Mouse (Mus musculus): ENCODE results near the gene Gm48551. TPM values are rescaled to one million over a fixed set of nuclear protein-coding genes. Genes with fewer than 3 reads are reported as not detected.
A peak's percentile ranks its signal among the peaks of the same experiment; 100 is the strongest.

Gene Gm48551
- polyA plus RNA-seq, 1 experiment: 2.1 TPM

DNA sequence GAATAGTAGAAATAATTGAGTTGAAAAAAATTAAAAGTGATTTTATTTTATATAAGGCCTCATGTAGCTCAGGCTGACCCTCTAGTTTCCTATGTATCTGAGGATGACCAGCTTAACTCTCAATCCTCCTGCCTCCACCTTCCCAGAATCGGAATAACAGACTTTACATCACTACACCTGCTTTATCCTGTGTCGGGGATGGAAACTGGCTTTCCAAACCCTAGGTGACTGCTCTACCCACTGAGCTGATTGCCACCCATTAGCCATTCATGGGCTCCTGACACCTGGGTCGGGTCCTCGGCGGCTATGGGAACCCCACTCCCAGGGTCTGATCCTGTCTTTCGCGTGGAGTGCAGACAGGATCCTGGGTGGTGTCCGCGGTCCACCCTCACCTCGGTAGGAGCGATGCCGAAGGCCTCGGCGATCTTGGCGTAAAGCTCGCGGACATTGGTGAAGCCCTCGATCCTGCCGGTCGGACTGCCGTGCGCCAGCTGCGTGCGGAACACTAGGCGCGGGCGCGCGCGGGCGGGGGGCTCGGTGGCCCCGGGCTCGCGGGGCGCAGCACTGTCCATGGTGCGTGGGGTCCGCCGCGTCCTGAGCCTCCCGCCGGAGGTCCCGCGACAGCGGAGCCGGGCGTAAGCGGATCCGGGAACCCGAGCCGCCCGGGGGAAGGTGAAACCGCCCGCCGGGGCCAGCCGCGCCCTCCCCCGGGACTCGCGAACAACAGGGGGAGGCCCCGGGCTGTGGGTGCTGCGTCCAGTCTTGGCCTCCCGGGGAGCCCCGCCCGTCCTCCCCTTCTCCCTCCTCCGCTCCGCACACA is 41.4 kb upstream of the Gm48551 start, which contains the start of gene Gipc3:
Gipc3 (minus strand) TSS at position 581 of the 820 bp plus-strand sequence.
- 4% methylated on average over 66 of the region's 67 CpGs for WGBS
- Histone ChIP-seq H3K27me3 (replicated peaks; ENCODE audit: control insufficient read depth, insufficient read depth, low read length) (no peaks in the 10 kb centered on the region), H3K36me3 (ENCODE audit: control insufficient read depth, insufficient read depth, low read length) (no peaks in the 10 kb centered on the region), H3K4me1 (ENCODE audit: control insufficient read depth, insufficient read depth, low read length) (peaks cover 5% of the 10 kb centered on the region; the same call in 1 of the 2 replicates), H3K4me3 (ENCODE audit: insufficient read depth, low read depth, low read length) (peak within 1 kb of the TSS; percentile 55), H3K27ac (ENCODE audit: insufficient read depth, low read depth, low read length) (no peak within 1 kb of the TSS)
- no peak for TF ChIP-seq POLR2A (IDR thresholded peaks at IDR 0.05; ENCODE audit: low read depth, low read length)
- no peak for TF ChIP-seq CTCF (conservative IDR thresholded peaks at IDR 0.05; ENCODE audit: insufficient read depth, insufficient read length, low read depth, low read length)
- DNase-seq: no peak

DNA sequence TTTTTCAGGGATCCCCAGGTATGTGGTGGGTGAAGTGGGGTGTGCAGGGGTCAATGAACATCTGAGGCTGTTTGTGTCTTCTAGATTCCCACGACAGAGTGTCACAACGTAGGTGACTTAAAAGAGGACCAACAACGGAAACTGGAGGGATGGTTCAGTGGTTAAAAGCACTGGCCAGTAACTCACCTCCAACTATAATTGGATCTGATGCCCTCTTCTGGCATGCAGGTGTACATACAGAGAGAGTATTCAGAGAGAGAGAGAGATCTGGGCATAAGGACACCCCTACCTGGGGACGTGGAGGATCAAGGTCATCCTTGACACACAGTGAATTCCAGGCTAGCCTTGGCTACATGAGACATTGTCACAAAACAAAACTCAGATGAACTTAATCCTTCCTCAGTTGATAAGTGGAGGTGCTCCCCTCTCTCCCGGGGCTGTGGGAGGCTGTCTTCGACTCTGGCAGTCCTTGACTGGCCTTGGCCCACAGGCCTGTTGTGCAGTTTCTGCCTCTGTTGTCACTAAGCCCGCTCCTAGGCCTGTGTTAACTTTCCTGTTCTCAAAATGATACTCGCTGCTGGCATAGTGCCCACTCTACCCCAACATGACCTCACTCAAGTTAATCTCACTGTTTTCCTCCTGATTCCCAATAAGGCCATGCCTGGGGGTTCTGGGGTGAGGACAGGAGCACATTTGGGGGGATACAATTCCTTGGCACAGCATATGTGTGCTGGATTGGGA is 39.7 kb upstream of the Gm48551 start:
- no peaks in the 10 kb centered on the region for H3K36me3 ChIP-seq (ENCODE audit: control insufficient read depth, insufficient read depth, low read length)
- DNase-seq: peak; percentile 49
- 39% methylated on average over 8 of the region's 8 CpGs for WGBS
- no peak overlapping the region for H3K4me3 ChIP-seq (ENCODE audit: insufficient read depth, low read depth, low read length)
- peaks cover 8% of the 10 kb centered on the region; the same call in 1 of the 2 replicates for H3K4me1 ChIP-seq (ENCODE audit: control insufficient read depth, insufficient read depth, low read length)
- TF ChIP-seq POLR2A (IDR thresholded peaks at IDR 0.05; ENCODE audit: low read depth, low read length): no peak
- 0 out of 2 replicates have a peak, but pooled peaks have one; percentile 9 for TF ChIP-seq CTCF (conservative IDR thresholded peaks at IDR 0.05; ENCODE audit: insufficient read depth, insufficient read length, low read depth, low read length)
- H3K27me3 ChIP-seq (replicated peaks; ENCODE audit: control insufficient read depth, insufficient read depth, low read length): no peaks in the 10 kb centered on the region
- H3K27ac ChIP-seq (ENCODE audit: insufficient read depth, low read depth, low read length): no peak overlapping the region

DNA sequence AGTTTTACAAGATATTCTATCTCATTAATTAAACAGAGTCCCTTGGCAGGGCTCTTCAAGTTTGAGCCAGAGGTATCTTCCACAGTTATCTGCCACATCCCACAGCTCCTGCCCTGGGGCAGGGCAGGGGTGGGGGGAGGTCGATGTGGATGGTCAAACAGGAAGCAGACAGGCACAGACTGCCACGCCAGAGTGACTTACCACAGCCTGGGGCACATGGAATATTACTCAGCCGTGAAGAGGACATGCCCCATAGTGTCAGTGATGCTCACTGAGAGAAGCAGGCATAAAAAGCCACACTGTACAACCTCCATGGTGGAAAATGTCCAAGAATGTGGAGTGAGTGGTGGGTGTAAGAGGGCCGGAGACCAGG is 39.1 kb upstream of the Gm48551 start:
- DNase-seq: no peak
- TF ChIP-seq POLR2A (IDR thresholded peaks at IDR 0.05; ENCODE audit: low read depth, low read length): no peak
- TF ChIP-seq CTCF (conservative IDR thresholded peaks at IDR 0.05; ENCODE audit: insufficient read depth, insufficient read length, low read depth, low read length): no peak
- H3K27ac ChIP-seq (ENCODE audit: insufficient read depth, low read depth, low read length): no peak overlapping the region
- WGBS: 69% methylated on average over 4 of the region's 4 CpGs
- H3K4me3 ChIP-seq (ENCODE audit: insufficient read depth, low read depth, low read length): no peak overlapping the region
- no peaks in the 10 kb centered on the region for H3K27me3 ChIP-seq (replicated peaks; ENCODE audit: control insufficient read depth, insufficient read depth, low read length)
- no peaks in the 10 kb centered on the region for H3K36me3 ChIP-seq (ENCODE audit: control insufficient read depth, insufficient read depth, low read length)
- peaks cover 10% of the 10 kb centered on the region; the same call in 1 of the 2 replicates for H3K4me1 ChIP-seq (ENCODE audit: control insufficient read depth, insufficient read depth, low read length)

DNA sequence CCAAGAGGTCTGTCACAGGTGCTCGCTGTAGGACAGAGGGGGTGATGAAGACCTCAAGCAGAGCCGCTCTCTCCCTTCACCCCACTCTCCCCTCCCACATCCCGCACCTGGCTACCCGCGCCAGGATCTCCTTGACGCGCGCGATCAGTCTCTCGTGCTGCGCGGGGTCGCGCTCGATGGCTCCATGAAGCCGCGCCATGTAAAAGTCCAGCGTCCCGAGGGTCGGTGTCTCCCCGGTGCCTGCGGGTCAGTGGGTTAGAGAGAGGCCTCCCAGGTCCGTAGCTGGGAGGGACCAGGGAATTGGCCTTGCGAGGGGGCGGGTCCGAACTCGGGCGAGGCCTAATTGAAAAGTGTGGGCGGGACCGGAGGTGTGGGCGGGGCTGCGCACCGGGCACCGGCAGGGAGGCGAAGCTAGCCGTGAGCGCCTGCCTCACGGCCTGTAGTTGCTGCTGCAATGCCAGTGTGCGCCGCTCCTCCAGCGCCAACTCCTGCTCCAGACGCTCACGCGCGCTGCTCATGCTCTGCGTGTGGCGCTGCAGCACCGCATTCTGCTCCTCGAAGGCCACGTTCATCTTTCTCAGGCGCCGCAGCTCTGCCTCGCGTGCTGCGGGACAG is 37.7 kb upstream of the Gm48551 start:
- Histone ChIP-seq H3K4me1 (ENCODE audit: control insufficient read depth, insufficient read depth, low read length) (peaks cover 10% of the 10 kb centered on the region; the same call in 1 of the 2 replicates), H3K4me3 (ENCODE audit: insufficient read depth, low read depth, low read length) (peak overlapping the region; percentile 20; the same call in 1 of the 2 replicates), H3K27me3 (replicated peaks; ENCODE audit: control insufficient read depth, insufficient read depth, low read length) (no peaks in the 10 kb centered on the region), H3K36me3 (ENCODE audit: control insufficient read depth, insufficient read depth, low read length) (no peaks in the 10 kb centered on the region), H3K27ac (ENCODE audit: insufficient read depth, low read depth, low read length) (0 out of 2 replicates have a peak overlapping the region, but pooled peaks have one; percentile 6)
- 22% methylated on average over 55 of the region's 55 CpGs for WGBS
- TF ChIP-seq CTCF (conservative IDR thresholded peaks at IDR 0.05; ENCODE audit: insufficient read depth, insufficient read length, low read depth, low read length) (no peak; the same call in 1 of the 2 replicates), POLR2A (IDR thresholded peaks at IDR 0.05; ENCODE audit: low read depth, low read length) (peak; percentile 39)
- peak; percentile 87 for DNase-seq

DNA sequence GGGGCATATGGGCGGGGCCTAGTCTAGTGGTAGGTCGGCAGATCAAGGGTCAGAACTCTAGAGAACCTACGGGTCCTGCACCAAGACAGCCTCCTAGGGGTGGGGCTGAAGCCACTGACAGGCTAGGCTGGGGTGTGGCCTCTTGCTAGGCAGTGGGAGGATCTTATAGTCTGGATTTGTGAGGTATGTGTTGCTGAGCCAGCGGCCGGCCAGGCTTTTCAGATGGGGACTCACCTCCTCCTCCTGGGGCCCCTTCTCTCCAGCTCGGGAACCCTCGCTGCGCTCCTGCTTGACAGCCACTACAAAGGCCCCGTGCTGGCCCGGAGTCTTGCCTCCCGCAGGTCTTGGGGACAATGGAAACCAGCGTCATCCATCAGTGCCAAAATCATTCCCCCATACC is 35.1 kb upstream of the Gm48551 start:
- no peak for TF ChIP-seq CTCF (conservative IDR thresholded peaks at IDR 0.05; ENCODE audit: insufficient read depth, insufficient read length, low read depth, low read length)
- no peak for TF ChIP-seq POLR2A (IDR thresholded peaks at IDR 0.05; ENCODE audit: low read depth, low read length)
- DNase-seq: peak; percentile 82
- no peaks in the 10 kb centered on the region for H3K36me3 ChIP-seq (ENCODE audit: control insufficient read depth, insufficient read depth, low read length)
- H3K4me1 ChIP-seq (ENCODE audit: control insufficient read depth, insufficient read depth, low read length): peaks cover 10% of the 10 kb centered on the region; the same call in 1 of the 2 replicates
- peak overlapping the region; percentile 95 for H3K4me3 ChIP-seq (ENCODE audit: insufficient read depth, low read depth, low read length)
- H3K27me3 ChIP-seq (replicated peaks; ENCODE audit: control insufficient read depth, insufficient read depth, low read length): no peaks in the 10 kb centered on the region
- no peak overlapping the region for H3K27ac ChIP-seq (ENCODE audit: insufficient read depth, low read depth, low read length)
- 9% methylated on average over 12 of the region's 12 CpGs for WGBS

DNA sequence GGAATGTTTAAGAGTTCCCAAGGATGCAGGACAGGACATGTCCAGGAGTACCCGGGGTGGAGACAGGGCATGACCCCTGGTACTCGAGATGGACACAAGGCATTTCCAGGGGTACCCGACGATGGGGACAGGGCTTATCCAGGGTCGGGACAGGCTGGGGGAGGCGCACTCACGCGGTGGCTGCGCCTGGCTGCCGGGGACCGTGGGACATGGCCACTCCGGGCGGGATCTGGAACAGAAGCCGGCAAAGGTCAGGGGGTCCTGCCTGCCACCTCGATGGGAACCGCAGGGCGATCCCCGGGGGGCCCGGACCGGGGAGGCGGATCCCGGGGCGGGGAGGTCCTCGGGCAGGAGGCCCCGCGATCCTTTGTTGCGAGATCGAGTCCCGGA is 34.3 kb upstream of the Gm48551 start:
- Histone ChIP-seq H3K27ac (ENCODE audit: insufficient read depth, low read depth, low read length) (peak overlapping the region; percentile 62), H3K4me3 (ENCODE audit: insufficient read depth, low read depth, low read length) (peak overlapping the region; percentile 95), H3K36me3 (ENCODE audit: control insufficient read depth, insufficient read depth, low read length) (no peaks in the 10 kb centered on the region), H3K4me1 (ENCODE audit: control insufficient read depth, insufficient read depth, low read length) (peaks cover 10% of the 10 kb centered on the region; the same call in 1 of the 2 replicates), H3K27me3 (replicated peaks; ENCODE audit: control insufficient read depth, insufficient read depth, low read length) (no peaks in the 10 kb centered on the region)
- no peak for TF ChIP-seq CTCF (conservative IDR thresholded peaks at IDR 0.05; ENCODE audit: insufficient read depth, insufficient read length, low read depth, low read length)
- no peak for TF ChIP-seq POLR2A (IDR thresholded peaks at IDR 0.05; ENCODE audit: low read depth, low read length)
- no peak for DNase-seq
- WGBS: under 1% methylated on average over 29 of the region's 29 CpGs
